Mouse (Mus musculus) bone marrow macrophage, adult 2 months (primary cell): ENCODE measurements around the gene Lypd6b.

Experiments
- CTCF ChIP-seq: IDR thresholded peaks from 2 replicates; pipeline ENCODE4 v1.5.1; 2012; ENCODE audit warnings: low read depth, mild to moderate bottlenecking, low read length, moderate library complexity
- POLR2A ChIP-seq: IDR thresholded peaks from 2 replicates; pipeline ENCODE4 v1.6.1; 2012; ENCODE audit warnings: mild to moderate bottlenecking, low read depth, low read length, borderline replicate concordance

GRCm38 (mm10) chr2:49868116-49868858, 80.8 kb downstream of the Lypd6b start:
- no peak for TF ChIP-seq CTCF
- no peak for TF ChIP-seq POLR2A
